Mouse (Mus musculus): ENCODE data around the gene Vmn1r143. TPM values are rescaled to one million over a fixed set of nuclear protein-coding genes. Genes with fewer than 3 reads are reported as not detected.

Vmn1r143 gene
- not detected in 2 replicates for polyA plus RNA-seq (2012; rRNA removed)

GRCm38 (mm10) chr7:22189077-22189476 lies at the start of gene Vmn1r143:
TSS of gene Vmn1r143 (plus strand) at chr7:22189377.

GRCm38 (mm10) chr7:22163935-22164334 lies 25.2 kb upstream of the Vmn1r143 start, which contains the start of gene Vmn1r142:
TSS of gene Vmn1r142 (minus strand) at chr7:22164035.

GRCm38 (mm10) chr7:22201164-22201563 lies 12.0 kb downstream of the Vmn1r143 start, which contains the start of gene Gm8653:
TSS of gene Gm8653 (minus strand) at chr7:22201264.

GRCm38 (mm10) chr7:22229384-22229783 lies 40.2 kb downstream of the Vmn1r143 start, which contains the start of gene Gm8453:
TSS of gene Gm8453 (minus strand) at chr7:22229484.

Other genes starting within 250 kb of the Vmn1r143 start
- gene Vmn1r137, start 194.8 kb upstream of the Vmn1r143 start, polyA plus RNA-seq (2012; rRNA removed) = not detected in 2 replicates
- gene Vmn1r138, start 160.5 kb upstream of the Vmn1r143 start, polyA plus RNA-seq (2012; rRNA removed) = not detected in 2 replicates
- not detected in 2 replicates for gene Gm6176, start 133.1 kb upstream of the Vmn1r143 start, polyA plus RNA-seq (2012; rRNA removed)
- gene Vmn1r139, start 120.3 kb upstream of the Vmn1r143 start, polyA plus RNA-seq (2012; rRNA removed) = 0.41 and 0.54 TPM in 2 replicates
- gene Gm16451, start 71.1 kb upstream of the Vmn1r143 start, polyA plus RNA-seq (2012; rRNA removed) = not detected in 2 replicates
- not detected in 2 replicates for gene Gm10666, start 54.6 kb upstream of the Vmn1r143 start, polyA plus RNA-seq (2012; rRNA removed)
- not detected in 2 replicates for gene Vmn1r142, start 25.3 kb upstream of the Vmn1r143 start, polyA plus RNA-seq (2012; rRNA removed)
- gene Gm8653, start 11.9 kb downstream of the Vmn1r143 start, polyA plus RNA-seq (2012; rRNA removed) = not detected in 2 replicates
- gene Gm8453, start 40.1 kb downstream of the Vmn1r143 start, polyA plus RNA-seq (2012; rRNA removed) = not detected in 2 replicates
- gene Gm4187, start 140.3 kb downstream of the Vmn1r143 start, polyA plus RNA-seq (2012; rRNA removed) = not detected in 2 replicates
- gene Gm8660, start 181.7 kb downstream of the Vmn1r143 start, polyA plus RNA-seq (2012; rRNA removed) = not detected in 2 replicates
- not detected in 2 replicates for gene Vmn1r148, start 224.2 kb downstream of the Vmn1r143 start, polyA plus RNA-seq (2012; rRNA removed)
- not detected in 2 replicates for gene Vmn1r149, start 248.9 kb downstream of the Vmn1r143 start, polyA plus RNA-seq (2012; rRNA removed)

All from ovary, adult 2 months (tissue).